Mouse (Mus musculus) forebrain, embryonic 14.5 days (tissue): ENCODE measurements around the gene Gm38393. TPM values are rescaled to one million over a fixed set of nuclear protein-coding genes. Genes with fewer than 3 reads are reported as not detected.

ENCODE experiments used
- ATAC-seq: fragments of 200-750 bp; cut with Nextera tagmentation; 2 replicates; pipeline ENCODE4 v1.8.0; 2017; ENCODE audit warnings: mild to moderate bottlenecking, moderate library complexity
- DNase-seq: peaks from one replicate; pipeline ENCODE4 v3.0.0-alpha.2; 2015; ENCODE audit warnings: low spot score
- H3K27ac ChIP-seq: fragments of 300-500 bp; sonication (generic); 2 replicates; pipeline ENCODE4 v1.5.1; 2014; ENCODE audit warnings: low read depth, mild to moderate bottlenecking, control low read depth, low read length, moderate library complexity
- H3K27me3 ChIP-seq: fragments of 300-500 bp; sonication (generic); replicated peaks from 2 replicates; pipeline ENCODE4 v1.6.1; 2014; ENCODE audit warnings: low read length, control low read depth, mixed read lengths; ENCODE audit not compliant: control insufficient read depth, insufficient read depth
- H3K36me3 ChIP-seq: fragments of 300-500 bp; sonication (generic); 2 replicates; pipeline ENCODE4 v1.6.1; 2014; ENCODE audit warnings: low read length, control low read depth; ENCODE audit not compliant: control insufficient read depth, insufficient read depth
- H3K4me1 ChIP-seq: fragments of 300-500 bp; sonication (generic); 2 replicates; pipeline ENCODE4 v1.6.1; 2014; ENCODE audit warnings: antibody characterized with exemption, low read length, control low read depth; ENCODE audit not compliant: control insufficient read depth, insufficient read depth
- H3K4me2 ChIP-seq: fragments of 300-500 bp; sonication (generic); 2 replicates; pipeline ENCODE4 v1.6.1; 2014; ENCODE audit warnings: mild to moderate bottlenecking, control low read depth, low read length
- H3K4me3 ChIP-seq: fragments of 300-500 bp; sonication (generic); 2 replicates; pipeline ENCODE4 v1.5.1; 2014; ENCODE audit warnings: low read depth, low read length, control low read depth
- H3K9ac ChIP-seq: fragments of 300-500 bp; sonication (generic); 2 replicates; pipeline ENCODE4 v1.6.1; 2014; ENCODE audit warnings: mild to moderate bottlenecking, low read length, control low read depth, moderate library complexity
- H3K9me3 ChIP-seq: fragments of 300-500 bp; sonication (generic); replicated peaks from 2 replicates; pipeline ENCODE4 v1.6.1; 2016; ENCODE audit warnings: low read length, control low read depth, mixed read lengths; ENCODE audit not compliant: control insufficient read depth
- WGBS: fragments of 180-500 bp; shearing (Covaris S2); extraction: QIAGEN DNeasy Blood & Tissue Kit; methylation state at CpG from one replicate; pipeline ENCODE4 v1.1.7; 2014; 5-methylcytosine and 5-hydroxymethylcytosine counted together
- polyA plus RNA-seq: library from polyadenylated mRNA; unstranded; fragments of >200 nt; fragmentation: Nextera tagmentation; extraction: Ambion mirVana; gene quantifications from 2 replicates; pipeline ENCODE4 v1.2.1, GENCODE M21; 2014

Gm38393 gene
- 1.9 and 3.4 TPM in 2 replicates for polyA plus RNA-seq

DNA sequence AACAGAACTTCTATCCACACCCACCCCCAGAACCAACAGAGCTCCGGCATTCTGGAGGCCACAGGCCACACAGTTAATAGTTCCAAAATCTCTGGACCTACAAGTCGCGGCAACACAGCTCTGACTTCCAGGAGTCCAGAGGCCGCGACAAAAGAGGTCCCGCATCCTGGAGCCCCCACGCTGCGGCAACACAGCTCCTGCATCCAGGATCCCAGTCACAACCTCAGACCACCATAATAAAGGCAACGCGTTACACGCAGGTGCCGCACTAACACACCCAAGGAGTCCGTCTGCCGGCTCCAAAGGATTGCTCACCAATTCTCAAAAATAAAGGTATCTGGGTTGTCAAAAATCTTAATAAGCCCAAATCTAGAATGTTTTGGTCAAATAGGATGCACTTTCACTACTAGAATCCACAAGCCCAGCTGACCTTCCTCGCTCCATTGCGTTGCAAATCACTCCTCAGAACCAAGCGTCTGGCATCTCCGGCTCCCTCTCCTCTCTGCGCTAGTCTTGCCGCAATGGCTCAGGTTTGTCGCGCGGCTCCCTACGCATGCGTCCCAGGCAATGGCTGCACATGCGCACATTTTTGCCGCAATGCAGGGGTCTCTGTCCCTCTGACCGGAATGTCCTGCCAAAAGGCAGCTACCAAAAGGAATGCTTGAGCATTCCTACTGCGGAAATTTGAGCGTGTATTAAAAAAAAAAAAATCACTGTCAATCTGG, at the start of gene Gm38393, which contains the start of gene Snurf:
Gene Gm38393, minus strand, starts transcription at position 459 of the 725 bp plus-strand sequence.
Gene Snurf, minus strand, starts transcription at position 444 of the 725 bp plus-strand sequence.
- peak within 1 kb of the TSS; percentile 47 for H3K4me2 ChIP-seq
- no peaks in the 10 kb centered on the region for H3K36me3 ChIP-seq
- WGBS = 47% methylated on average over 30 of the region's 30 CpGs
- H3K4me3 ChIP-seq = peak within 1 kb of the TSS; percentile 54
- no peaks in the 10 kb centered on the region for H3K4me1 ChIP-seq
- ATAC-seq (peak; percentile 70), DNase-seq (peak; percentile 83)
- H3K27ac ChIP-seq = peak within 1 kb of the TSS; percentile 84
- peak within 1 kb of the TSS; percentile 71 for H3K9ac ChIP-seq
- no peaks in the 10 kb centered on the region for H3K27me3 ChIP-seq
- H3K9me3 ChIP-seq = peaks cover 15% of the 10 kb centered on the region

DNA sequence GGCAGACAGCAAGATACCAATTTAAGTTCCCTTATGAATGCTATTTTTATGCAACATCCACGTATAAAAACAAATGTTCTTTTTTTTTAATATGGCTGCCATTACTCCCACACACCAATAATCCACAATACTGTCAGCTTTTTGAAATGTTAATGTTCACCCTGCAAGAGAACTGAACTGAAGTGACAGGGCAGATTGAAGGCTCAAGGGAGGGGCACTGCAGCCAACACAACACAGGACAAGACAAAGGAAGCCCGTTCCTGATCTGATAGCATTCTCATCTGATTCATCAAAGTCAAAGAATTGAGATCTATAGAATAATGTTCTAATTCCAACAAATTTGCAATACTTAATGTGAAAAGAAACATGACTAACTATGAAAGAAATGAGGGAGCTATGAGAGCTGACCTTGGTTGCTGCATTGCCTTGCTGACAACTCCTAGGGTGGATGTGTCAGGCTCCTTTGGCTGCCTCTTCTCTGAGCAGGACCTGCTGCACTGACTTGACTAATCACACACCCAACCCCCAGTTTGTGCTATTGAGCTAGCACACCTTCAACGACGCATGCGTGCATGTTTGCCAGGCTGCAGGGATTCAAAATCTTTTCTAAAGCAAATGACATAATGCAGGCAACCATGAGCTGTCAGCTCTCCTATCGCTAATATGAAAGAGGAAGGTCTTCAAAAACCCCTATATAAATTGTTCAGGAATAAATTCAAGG, 42.8 kb upstream of the Gm38393 start:
- Histone ChIP-seq H3K36me3 (no peaks in the 10 kb centered on the region), H3K4me1 (no peaks in the 10 kb centered on the region), H3K4me3 (peak overlapping the region; percentile 4), H3K9me3 (no peaks in the 10 kb centered on the region), H3K27ac (no peak overlapping the region), H3K9ac (no peak overlapping the region), H3K27me3 (no peaks in the 10 kb centered on the region), H3K4me2 (peak overlapping the region; percentile 15; the same call in 1 of the 2 replicates)
- 68% methylated on average over 6 of the region's 6 CpGs for WGBS
- ATAC-seq (peak; percentile 78), DNase-seq (peak; percentile 78)

DNA sequence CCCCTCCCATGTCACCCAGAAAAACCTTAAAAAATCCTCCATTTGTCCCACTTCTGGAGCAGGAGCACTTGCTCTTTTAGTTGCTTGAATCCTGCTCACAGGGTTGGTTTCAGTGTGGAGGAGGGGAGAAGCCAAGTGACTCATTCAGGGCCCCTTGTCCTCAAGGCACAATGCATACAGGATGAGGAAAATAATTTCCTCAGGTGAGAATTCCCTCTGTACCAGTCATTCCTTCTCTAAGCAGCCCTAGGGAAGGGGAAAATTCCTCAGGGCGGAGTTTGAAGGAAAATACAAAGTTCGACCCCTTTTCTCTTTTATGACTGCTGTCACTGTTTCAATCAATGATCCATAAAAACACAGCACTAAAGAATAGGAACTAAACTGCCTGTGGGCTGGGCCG, 8.3 kb upstream of the Gm38393 start:
- H3K9me3 ChIP-seq = no peaks in the 10 kb centered on the region; the same call in 1 of the 2 replicates
- H3K4me3 ChIP-seq = no peak overlapping the region
- ATAC-seq = no peak
- H3K9ac ChIP-seq = no peak overlapping the region
- no peak overlapping the region for H3K27ac ChIP-seq
- H3K36me3 ChIP-seq = no peaks in the 10 kb centered on the region
- no peaks in the 10 kb centered on the region for H3K27me3 ChIP-seq
- no peak for DNase-seq
- H3K4me2 ChIP-seq = no peak overlapping the region
- no peaks in the 10 kb centered on the region for H3K4me1 ChIP-seq
- WGBS = 72% methylated on average over 3 of the region's 3 CpGs

DNA sequence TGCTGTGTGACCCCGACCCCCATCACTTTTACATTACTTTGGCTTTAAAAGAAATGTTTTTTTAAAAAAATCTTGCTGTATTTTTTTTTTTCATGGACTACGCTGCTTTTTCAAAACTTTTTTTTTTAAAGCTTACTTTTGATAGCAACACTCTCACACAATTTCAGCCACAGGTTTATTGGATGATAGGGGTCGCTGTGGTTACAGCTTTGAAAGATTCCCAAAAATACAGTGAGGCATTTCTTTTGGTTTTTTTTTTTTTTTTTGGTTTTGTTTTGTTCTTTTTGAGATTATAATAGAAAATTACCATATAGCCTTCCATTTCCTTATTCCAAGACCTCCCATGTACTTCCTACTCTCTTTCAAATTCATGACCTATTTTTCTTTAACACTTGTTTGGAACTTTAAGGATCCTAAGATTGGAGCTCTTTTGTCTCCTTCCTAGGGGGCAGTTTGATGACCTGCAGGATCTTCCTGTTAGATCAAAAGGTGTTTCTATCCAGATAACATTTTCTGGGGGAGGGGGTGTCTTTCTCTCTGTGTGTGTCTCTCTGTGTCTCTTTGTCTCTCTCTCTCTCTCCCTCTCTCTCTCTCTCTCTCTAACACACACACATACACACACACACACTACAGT, 3.0 kb upstream of the Gm38393 start:
- peak; percentile 40 for DNase-seq
- Histone ChIP-seq H3K27me3 (no peaks in the 10 kb centered on the region), H3K4me3 (no peak overlapping the region), H3K4me1 (no peaks in the 10 kb centered on the region), H3K36me3 (no peaks in the 10 kb centered on the region), H3K4me2 (no peak overlapping the region), H3K27ac (no peak overlapping the region), H3K9me3 (peaks cover 13% of the 10 kb centered on the region), H3K9ac (no peak overlapping the region)
- no peak for ATAC-seq
- whole genome bisulfite sequencing = 38% methylated on average over 3 of the region's 3 CpGs

DNA sequence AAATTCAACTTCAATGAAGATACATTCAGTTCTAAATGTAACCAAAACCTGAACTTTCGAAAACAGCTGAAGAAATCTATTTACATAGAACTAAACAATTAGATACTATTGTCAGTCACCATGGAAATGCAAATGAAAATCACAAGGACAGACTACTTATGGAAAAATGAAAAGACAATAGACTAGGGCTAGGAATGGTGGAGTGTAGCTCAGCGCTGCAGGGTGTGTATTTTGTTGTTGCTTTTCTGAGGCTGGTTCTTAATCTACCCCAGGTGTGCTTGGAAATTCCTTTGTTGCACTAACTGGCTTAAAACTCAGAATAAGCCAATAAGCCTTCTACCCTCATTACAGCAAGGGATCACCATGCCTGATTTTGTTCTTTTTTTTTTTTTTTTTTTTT, 1.4 kb upstream of the Gm38393 start:
- 44% methylated on average over 2 of the region's 2 CpGs for WGBS
- ATAC-seq (no peak), DNase-seq (no peak)
- Histone ChIP-seq H3K36me3 (no peaks in the 10 kb centered on the region), H3K9ac (no peak overlapping the region), H3K27ac (no peak overlapping the region), H3K4me2 (no peak overlapping the region), H3K27me3 (no peaks in the 10 kb centered on the region), H3K4me3 (no peak overlapping the region), H3K4me1 (no peaks in the 10 kb centered on the region), H3K9me3 (peaks cover 15% of the 10 kb centered on the region)

DNA sequence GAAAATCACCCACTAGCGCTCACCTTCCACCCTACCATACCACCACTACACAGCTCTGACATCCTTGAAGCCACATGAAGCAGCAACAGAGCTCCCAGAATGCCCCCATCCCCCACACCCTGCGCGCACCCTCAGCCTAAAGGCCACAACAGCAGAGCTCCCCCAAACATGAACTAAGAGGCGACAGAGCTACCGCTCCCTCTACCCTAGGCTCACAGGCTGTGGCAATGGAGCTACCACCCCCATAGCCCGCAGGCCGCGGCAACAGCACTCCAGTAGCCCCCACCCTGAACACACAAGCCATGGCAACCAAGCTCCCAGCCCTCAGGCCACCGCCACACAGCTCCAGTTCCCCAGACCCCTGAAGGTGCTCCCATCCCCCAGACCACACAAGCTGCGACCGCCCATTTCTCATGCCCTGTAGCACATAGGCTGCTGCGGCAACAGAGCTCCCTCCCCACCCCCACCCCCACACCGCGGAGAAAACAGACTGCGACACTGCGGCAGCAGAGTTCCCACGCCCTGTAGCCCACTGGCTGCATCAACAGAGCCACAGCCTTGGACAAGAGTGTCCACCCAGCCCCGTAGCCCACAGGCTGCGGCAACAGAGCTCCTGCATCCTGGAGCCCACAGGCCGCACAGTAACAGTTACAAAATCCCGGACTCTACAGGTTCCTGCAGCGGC, 801 bp downstream of the Gm38393 start:
- WGBS = 55% methylated on average over 22 of the region's 22 CpGs
- Histone ChIP-seq H3K9ac (peak overlapping the region; percentile 71), H3K4me3 (peak overlapping the region; percentile 54), H3K4me2 (peak overlapping the region; percentile 47), H3K4me1 (no peaks in the 10 kb centered on the region), H3K36me3 (no peaks in the 10 kb centered on the region), H3K9me3 (peaks cover 15% of the 10 kb centered on the region), H3K27ac (peak overlapping the region; percentile 84), H3K27me3 (no peaks in the 10 kb centered on the region)
- ATAC-seq (peak; percentile 84), DNase-seq (peak; percentile 71)

DNA sequence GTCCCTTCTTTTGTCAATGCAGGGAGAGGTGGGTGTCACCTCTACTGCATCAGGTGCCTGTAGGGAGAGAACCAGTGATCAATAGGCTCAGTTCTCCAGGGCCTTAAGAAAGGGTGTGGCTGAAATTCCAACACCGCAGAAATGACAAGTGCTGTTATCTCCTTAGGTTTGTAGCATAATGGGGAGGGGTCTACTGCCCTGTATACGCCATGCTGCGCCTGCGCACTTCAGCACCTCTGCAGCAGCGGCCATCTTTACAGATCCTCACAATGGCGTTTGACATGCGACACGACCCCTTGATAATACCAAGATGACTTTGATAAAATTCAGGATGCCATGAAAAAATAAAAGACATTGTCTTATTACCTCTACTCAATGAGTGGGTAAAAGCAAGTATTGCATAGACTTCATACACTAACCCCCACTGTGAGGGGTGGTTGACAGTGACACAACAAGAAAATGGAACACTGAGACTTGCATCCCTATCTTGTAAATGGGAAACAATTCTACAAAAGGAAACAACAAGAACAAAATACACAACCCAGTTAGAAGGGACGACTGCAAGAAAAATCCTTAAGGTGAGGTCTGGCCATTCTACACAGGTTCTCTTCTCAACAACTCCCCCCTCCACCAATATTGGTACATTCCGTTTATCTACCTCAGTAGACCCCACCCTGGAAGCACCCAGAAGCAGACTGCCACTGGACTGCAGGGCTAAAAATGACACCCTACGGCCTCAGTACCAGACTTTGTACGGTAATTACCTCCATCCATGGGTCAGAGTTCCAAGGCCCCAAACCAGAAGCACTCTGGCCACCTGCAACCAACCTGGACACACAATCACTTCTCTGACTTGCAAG, 1.6 kb downstream of the Gm38393 start:
- 49% methylated on average over 12 of the region's 12 CpGs for WGBS
- peak overlapping the region; percentile 84 for H3K27ac ChIP-seq
- H3K4me1 ChIP-seq = no peaks in the 10 kb centered on the region
- ATAC-seq = peak; percentile 73
- DNase-seq = peak; percentile 85
- H3K36me3 ChIP-seq = no peaks in the 10 kb centered on the region
- H3K4me2 ChIP-seq = peak overlapping the region; percentile 47
- H3K9me3 ChIP-seq = peaks cover 15% of the 10 kb centered on the region
- H3K4me3 ChIP-seq = peak overlapping the region; percentile 54
- peak overlapping the region; percentile 71 for H3K9ac ChIP-seq
- no peaks in the 10 kb centered on the region for H3K27me3 ChIP-seq

DNA sequence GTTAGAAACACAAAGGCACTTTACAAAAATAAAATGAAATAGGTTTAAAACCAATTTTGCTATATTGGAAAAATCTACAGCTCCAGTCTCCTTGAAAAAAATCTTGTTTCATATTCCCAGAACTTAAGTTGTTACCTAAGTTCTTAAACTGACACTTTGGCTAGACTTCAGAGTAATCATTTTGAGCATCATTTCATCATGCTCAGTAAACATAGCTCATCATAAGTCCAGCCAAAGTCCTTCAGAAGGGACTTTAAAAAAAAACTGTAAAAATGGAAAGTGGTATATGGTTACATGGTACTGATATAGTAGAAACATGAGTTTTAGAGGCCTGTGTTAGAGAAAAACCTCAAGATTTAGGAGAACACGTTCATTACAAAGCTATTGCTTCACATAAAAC, 26.2 kb downstream of the Gm38393 start:
- no peaks in the 10 kb centered on the region for H3K27me3 ChIP-seq
- ATAC-seq = no peak
- no peak overlapping the region for H3K9ac ChIP-seq
- no peak for DNase-seq
- H3K36me3 ChIP-seq = peaks cover 15% of the 10 kb centered on the region
- H3K27ac ChIP-seq = no peak overlapping the region
- H3K9me3 ChIP-seq = no peaks in the 10 kb centered on the region
- H3K4me3 ChIP-seq = no peak overlapping the region
- no peak overlapping the region for H3K4me2 ChIP-seq
- H3K4me1 ChIP-seq = no peaks in the 10 kb centered on the region
- WGBS = 68% methylated on average over 1 of the region's 1 CpGs
